Mouse (Mus musculus) T-helper 2 cell (primary cell): ENCODE data around the gene Stat4.

Experiments
- in situ Hi-C: fragments of 300-600 bp; cut with MboI, MseI; formaldehyde crosslinking; loops from one replicate; pipeline ENCODE4 v1.15.1; 2025; ENCODE audit warnings: high pct_unique_total_duplicates

The Stat4 gene

GRCm38 (mm10) chr1:51986848-51987247 is at the start of gene Stat4:
Gene Stat4, plus strand, starts transcription at chr1:51987148.
- in situ Hi-C loops: no loop called here

GRCm38 (mm10) chr1:51938357-51938756 is 48.6 kb upstream of the Stat4 start:
- in situ Hi-C loops: no loop called here

DNA sequence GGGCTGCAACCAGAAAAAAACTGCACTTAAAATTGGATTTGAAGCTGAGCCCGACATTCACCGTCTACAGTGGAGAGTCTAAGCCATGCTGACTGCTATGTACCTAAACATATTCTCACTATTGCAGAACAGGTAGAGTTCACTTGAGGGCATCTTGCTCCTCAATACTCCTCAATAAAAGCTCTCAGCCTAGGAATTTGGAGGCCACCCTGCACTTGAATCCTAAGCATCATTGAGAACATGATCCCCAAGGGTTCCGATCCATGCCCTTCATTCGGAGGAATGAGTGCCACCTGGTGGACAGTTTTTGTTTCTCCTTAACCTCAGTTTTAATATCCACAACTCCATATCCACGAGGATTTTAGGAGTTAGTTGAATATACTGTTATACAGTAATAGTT is 42.2 kb upstream of the Stat4 start:
- in situ Hi-C loops: loop anchor here (5.0 kb wide), 1 partner anchor 297 kb away; no protein-coding TSS in a partner anchor

GRCm38 (mm10) chr1:51947116-51947515 is 39.8 kb upstream of the Stat4 start:
- in situ Hi-C loops: loop anchor here (5.0 kb wide), 1 partner anchor 300 kb away; no protein-coding TSS in a partner anchor

GRCm38 (mm10) chr1:51964647-51965046 is 22.3 kb upstream of the Stat4 start:
- in situ Hi-C loops: no loop called here

GRCm38 (mm10) chr1:51968994-51969393 is 18.0 kb upstream of the Stat4 start:
- in situ Hi-C loops: no loop called here

DNA sequence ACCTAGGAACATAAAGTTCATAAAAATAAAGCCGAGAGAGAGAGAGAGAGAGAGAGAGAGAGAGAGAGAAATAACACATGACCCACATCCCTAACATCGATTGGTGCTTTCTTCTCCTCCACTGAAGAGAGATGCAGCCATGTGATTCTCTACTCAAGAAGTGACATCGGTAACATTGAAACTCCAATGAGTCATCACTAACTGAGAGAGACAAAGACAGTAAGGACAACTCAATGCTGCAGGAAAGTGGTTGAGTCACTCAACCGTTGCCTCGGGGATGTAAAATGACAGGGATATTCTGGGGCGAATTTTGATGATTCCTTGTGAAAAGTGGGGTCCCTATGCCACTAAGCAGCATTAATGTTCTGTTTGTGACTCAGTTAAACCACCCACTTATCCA is 16.8 kb upstream of the Stat4 start:
- in situ Hi-C loops: no loop called here

DNA sequence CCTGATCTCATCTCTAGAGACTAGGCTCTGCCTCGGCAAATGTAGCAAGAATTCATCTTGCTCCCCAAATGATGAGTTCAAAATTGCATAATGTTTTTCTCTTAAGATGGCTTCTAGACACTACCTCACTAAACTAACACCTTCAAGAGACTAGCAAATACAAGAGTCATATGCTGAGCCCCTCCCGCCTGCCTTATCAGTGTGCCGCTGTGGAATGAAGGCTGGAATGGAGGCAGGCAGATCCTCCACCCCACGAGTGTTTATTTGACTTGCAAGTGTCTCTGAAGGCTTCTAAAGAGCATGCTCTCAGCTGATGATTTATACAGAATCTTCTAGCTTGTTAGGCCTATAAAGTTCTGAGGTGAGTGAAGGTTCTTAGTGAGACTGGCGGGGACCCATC is 11.4 kb upstream of the Stat4 start:
- in situ Hi-C loops: no loop called here

GRCm38 (mm10) chr1:51979048-51979447 is 7.9 kb upstream of the Stat4 start:
- in situ Hi-C loops: no loop called here

DNA sequence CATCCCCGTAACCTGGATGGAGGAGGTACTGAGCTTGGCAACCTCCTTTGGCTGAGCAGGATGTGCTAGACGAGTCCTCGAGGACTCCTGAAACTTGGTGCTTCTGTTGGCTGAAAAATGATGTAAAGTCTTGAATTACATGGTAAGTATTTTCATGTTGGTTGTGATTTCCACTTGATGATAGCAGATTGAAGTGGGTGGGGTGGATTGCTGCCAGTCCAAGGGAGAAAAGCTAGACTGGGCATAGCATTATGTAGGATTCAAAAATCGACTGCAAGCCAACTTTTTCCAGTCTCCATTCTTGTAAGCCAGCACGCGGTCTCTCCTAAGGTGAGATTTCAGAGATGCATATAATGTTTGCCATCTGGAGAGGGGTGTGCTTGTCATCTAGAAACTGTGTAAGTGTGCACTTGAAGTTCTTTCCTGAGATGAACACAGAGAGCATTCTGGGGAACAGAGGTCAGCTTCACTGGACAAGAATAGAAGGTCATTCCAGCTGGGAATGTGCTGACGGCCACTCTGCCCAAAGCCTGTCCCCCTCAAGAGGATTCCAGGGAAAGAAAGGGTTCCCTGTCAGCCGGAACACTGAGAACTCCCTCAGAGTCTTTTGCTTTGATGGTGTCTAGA is 5.1 kb downstream of the Stat4 start:
- in situ Hi-C loops: no loop called here

- in situ Hi-C loops: no loop called here
Observed at GRCm38 (mm10) chr1:51996056-51996455, 9.1 kb downstream of the Stat4 start.

DNA sequence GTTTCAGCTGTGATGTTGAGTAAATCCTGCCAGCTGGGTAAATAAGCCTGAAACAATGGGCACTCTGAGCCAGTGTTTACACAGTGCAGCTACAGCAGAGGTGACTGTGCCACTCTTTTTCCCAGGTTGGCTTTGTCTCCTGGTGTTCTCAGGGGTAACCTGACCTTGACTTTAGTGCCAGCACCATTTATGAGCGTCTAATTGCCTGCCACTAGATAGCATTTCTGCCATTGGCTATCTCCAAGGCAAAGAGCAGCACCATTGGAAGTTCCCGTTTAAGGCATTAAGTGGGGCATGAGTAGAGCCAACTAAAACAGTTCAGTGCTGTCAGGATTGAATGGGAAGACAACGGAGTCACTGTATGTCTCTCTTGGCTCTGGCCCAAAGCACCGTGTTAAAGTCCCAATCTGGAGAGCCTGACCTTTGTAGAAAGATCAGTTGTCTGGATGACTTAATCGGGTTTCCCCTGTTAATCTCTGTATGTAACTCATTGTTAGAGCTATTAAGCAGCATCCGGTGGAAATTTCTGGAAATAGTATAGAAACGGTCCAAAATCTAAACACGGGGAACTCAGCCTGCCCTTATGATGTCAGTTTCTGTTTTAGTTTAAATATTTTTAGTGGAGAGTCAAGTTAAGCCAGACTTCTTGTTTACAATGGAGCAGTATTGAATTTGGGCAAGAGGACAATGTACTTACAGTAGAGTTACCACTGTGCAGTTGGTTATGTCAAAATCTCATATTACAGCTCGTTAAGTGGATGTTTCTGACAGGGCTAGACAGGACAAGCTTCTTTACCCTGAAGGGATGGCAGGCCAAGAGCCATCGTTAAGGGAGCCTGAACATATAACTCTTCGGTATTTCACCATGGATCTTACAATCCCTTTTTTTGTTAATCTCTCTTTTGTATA is 10.1 kb downstream of the Stat4 start:
- in situ Hi-C loops: no loop called here

DNA sequence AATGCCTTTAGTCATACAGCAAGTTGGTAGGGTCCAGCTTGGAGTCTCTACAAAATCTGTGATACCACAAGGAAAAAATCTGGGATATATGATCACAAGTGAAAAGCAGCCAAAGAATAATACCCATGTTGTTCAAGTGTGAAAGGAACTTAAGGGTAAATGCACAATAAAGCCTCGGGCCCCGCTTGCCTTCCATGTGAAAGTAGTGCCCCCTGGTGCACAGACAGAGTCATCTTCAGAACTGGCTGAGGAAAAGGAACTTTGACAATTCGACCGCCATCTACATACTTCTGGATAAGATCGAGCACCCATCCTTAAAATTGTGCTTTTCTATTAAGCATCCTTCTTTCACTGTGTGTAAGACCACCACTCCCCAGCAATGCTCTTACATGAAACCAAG is 11.6 kb downstream of the Stat4 start:
- in situ Hi-C loops: no loop called here

DNA sequence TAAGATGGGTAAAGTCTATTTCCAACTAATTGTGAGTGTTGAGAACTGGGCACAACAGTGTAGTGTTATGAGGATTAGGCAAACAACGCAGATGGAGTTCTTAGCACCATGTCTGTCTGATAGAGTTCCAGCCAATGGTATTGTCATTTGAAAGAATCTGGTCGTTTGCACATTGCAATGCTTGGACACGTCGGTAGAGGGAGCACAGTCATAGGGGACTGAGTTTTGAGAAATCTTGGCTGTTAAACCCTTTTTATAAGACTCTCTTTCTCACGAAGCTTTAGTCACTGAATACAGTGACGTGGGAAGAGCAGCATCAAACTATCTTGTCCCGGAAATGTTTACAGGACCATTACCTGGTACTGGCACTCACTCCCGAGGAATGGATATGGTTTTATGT is 17.1 kb downstream of the Stat4 start:
- in situ Hi-C loops: loop anchor here (5.0 kb wide), 1 partner anchor 93 kb away; no protein-coding TSS in a partner anchor

DNA sequence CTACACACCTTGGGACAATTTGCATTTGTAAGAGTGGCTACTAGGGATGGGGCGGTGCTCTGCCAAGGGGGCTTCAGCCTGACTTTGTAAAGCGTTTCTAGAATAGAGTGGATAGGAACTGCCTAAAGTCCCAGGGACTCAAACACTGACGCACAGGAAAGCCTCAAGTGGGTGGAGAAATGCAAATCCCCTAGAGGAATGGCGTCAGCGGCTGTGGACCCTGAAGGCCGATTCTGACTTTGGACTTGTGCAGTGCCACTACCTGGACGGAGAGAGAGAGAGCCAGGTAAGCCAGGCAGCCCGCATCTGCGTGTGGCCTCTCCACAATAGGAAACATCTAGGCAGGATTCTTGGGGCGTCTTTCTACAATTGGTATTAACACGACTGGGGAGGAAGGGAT is 21.5 kb downstream of the Stat4 start:
- in situ Hi-C loops: no loop called here

GRCm38 (mm10) chr1:52008947-52009346 is 22.0 kb downstream of the Stat4 start:
- in situ Hi-C loops: no loop called here

GRCm38 (mm10) chr1:52010741-52011140 is 23.8 kb downstream of the Stat4 start:
- in situ Hi-C loops: no loop called here

GRCm38 (mm10) chr1:52011227-52011626 is 24.3 kb downstream of the Stat4 start:
- in situ Hi-C loops: no loop called here

- in situ Hi-C loops: no loop called here
Observed at GRCm38 (mm10) chr1:52012231-52012630, 25.3 kb downstream of the Stat4 start.

DNA sequence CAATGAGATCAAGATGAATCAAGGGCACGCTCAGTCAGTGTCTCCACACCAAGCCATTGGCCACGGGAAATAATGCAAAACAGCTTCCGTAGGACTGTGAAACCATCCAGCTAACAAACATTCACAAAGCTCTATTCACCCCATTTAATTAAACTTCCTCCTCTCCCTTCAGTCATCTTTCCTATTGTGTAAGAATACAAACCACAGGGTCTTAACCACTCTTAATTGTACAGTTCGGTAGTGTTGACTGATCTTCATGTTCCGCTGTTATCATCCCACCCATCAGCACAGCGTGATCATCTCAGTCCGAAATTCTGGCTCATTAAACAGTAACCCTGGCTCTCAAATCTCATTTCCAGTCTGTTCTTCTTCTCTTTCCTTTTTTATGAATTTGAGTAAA is 25.8 kb downstream of the Stat4 start:
- in situ Hi-C loops: no loop called here

- in situ Hi-C loops: loop anchor here (10.0 kb wide), 1 partner anchor 55 kb away; no protein-coding TSS in a partner anchor
Observed at GRCm38 (mm10) chr1:52019621-52020020, 32.7 kb downstream of the Stat4 start.

DNA sequence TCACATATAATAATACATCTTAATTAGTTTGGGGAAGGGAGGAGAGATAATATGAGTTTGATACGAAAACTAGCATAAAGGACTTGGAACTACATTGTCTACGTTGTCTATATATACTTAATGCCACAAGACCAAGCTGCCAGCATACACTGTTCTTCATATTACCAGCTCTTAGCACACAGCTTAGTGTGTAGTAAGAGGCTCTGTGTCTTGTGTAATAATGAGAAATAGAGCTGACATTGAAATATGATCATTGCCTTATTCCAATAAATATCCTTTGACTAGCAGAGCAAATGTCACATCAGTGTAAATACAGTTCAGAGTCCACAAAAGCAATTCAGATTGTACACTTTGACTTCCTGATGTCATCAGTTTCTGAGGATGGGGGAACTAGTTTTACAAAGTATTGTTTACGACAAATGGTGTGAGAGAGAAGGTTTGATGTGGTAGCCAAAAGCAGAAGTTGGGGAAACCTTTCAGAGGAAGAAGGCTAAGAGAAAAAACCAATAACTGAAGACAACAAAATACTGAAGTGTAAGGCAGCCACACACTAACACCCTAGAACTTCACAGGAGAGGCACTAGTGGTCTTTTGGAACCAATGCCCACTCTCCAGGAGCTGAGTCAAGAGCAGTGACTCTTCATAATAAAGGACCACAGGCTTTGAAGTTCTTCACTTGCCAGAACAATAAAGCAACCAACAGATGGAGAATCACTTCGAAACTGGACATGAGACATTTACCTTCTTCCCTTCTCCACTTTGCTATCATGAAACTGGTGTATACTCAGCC is 35.2 kb downstream of the Stat4 start:
- in situ Hi-C loops: loop anchor here (10.0 kb wide), 1 partner anchor 53 kb away; no protein-coding TSS in a partner anchor
